Mouse (Mus musculus): ENCODE data around the gene Cadps2. TPM values are rescaled to one million over a fixed set of nuclear protein-coding genes. Genes with fewer than 3 reads are reported as not detected.

Cadps2 gene
- polyA plus RNA-seq, 2 experiments: 2.6 TPM

GRCm38 (mm10) chr6:23356141-23356540 lies 483.1 kb downstream of the Cadps2 start:
- ATAC-seq (ENCODE audit: low FRiP score, low read depth): no peak
- H3K4me3 ChIP-seq (replicated peaks; ENCODE audit: low read length): no peak overlapping the region
- no peak for TF ChIP-seq POLR2A (IDR thresholded peaks at IDR 0.05; ENCODE audit: borderline replicate concordance, extremely low read depth, insufficient read depth, insufficient read length)
- DNase-seq (ENCODE audit: low spot score): no peak
- no peak overlapping the region for H3K27ac ChIP-seq (replicated peaks; ENCODE audit: low read depth, low read length)
- H3K4me1 ChIP-seq (ENCODE audit: control insufficient read depth, insufficient read depth, low read length): no peaks in the 10 kb centered on the region
- H3K27me3 ChIP-seq (ENCODE audit: control insufficient read depth, insufficient read depth, low read length): no peaks in the 10 kb centered on the region
- no peaks in the 10 kb centered on the region for H3K9me3 ChIP-seq (ENCODE audit: control insufficient read depth, low read length)
- 49% methylated on average over 4 of the region's 4 CpGs for WGBS
- H3K9ac ChIP-seq (ENCODE audit: low read depth, low read length, severe bottlenecking): no peak overlapping the region
- H3K36me3 ChIP-seq (ENCODE audit: control insufficient read depth, insufficient read depth, low read length): no peaks in the 10 kb centered on the region
- H3K4me2 ChIP-seq (replicated peaks; ENCODE audit: low read depth, low read length, severe bottlenecking): no peak overlapping the region

- ATAC-seq (ENCODE audit: low FRiP score, low read depth) (no peak), DNase-seq (ENCODE audit: low spot score) (no peak)
- Histone ChIP-seq H3K4me2 (replicated peaks; ENCODE audit: low read depth, low read length, severe bottlenecking) (no peak overlapping the region), H3K4me3 (replicated peaks; ENCODE audit: low read length) (no peak overlapping the region), H3K9ac (ENCODE audit: low read depth, low read length, severe bottlenecking) (no peak overlapping the region), H3K9me3 (ENCODE audit: control insufficient read depth, low read length) (no peaks in the 10 kb centered on the region), H3K36me3 (ENCODE audit: control insufficient read depth, insufficient read depth, low read length) (no peaks in the 10 kb centered on the region), H3K27me3 (ENCODE audit: control insufficient read depth, insufficient read depth, low read length) (no peaks in the 10 kb centered on the region), H3K27ac (replicated peaks; ENCODE audit: low read depth, low read length) (no peak overlapping the region), H3K4me1 (ENCODE audit: control insufficient read depth, insufficient read depth, low read length) (no peaks in the 10 kb centered on the region)
- TF ChIP-seq POLR2A (IDR thresholded peaks at IDR 0.05; ENCODE audit: borderline replicate concordance, extremely low read depth, insufficient read depth, insufficient read length): no peak
- WGBS: 4% methylated on average over 7 of the region's 7 CpGs
Observed at GRCm38 (mm10) chr6:23353480-23353879, 485.7 kb downstream of the Cadps2 start.

GRCm38 (mm10) chr6:23337411-23338063 lies 501.7 kb downstream of the Cadps2 start:
- H3K27ac ChIP-seq (replicated peaks; ENCODE audit: low read depth, low read length): no peak overlapping the region
- TF ChIP-seq POLR2A (IDR thresholded peaks at IDR 0.05; ENCODE audit: borderline replicate concordance, extremely low read depth, insufficient read depth, insufficient read length): no peak
- no peaks in the 10 kb centered on the region for H3K4me1 ChIP-seq (ENCODE audit: control insufficient read depth, insufficient read depth, low read length)
- H3K9me3 ChIP-seq (ENCODE audit: control insufficient read depth, low read length): no peaks in the 10 kb centered on the region
- 73% methylated on average over 7 of the region's 7 CpGs for WGBS
- no peak overlapping the region for H3K9ac ChIP-seq (ENCODE audit: low read depth, low read length, severe bottlenecking)
- no peaks in the 10 kb centered on the region for H3K27me3 ChIP-seq (ENCODE audit: control insufficient read depth, insufficient read depth, low read length)
- H3K4me2 ChIP-seq (replicated peaks; ENCODE audit: low read depth, low read length, severe bottlenecking): no peak overlapping the region
- ATAC-seq (ENCODE audit: low FRiP score, low read depth) (no peak), DNase-seq (ENCODE audit: low spot score) (no peak)
- no peak overlapping the region for H3K4me3 ChIP-seq (replicated peaks; ENCODE audit: low read length)
- no peaks in the 10 kb centered on the region for H3K36me3 ChIP-seq (ENCODE audit: control insufficient read depth, insufficient read depth, low read length)

GRCm38 (mm10) chr6:23314945-23315344 lies 524.3 kb downstream of the Cadps2 start:
- Histone ChIP-seq H3K4me3 (replicated peaks; ENCODE audit: low read length) (no peak overlapping the region), H3K27ac (replicated peaks; ENCODE audit: low read depth, low read length) (no peak overlapping the region), H3K4me1 (ENCODE audit: control insufficient read depth, insufficient read depth, low read length) (no peaks in the 10 kb centered on the region), H3K4me2 (replicated peaks; ENCODE audit: low read depth, low read length, severe bottlenecking) (no peak overlapping the region), H3K36me3 (ENCODE audit: control insufficient read depth, insufficient read depth, low read length) (no peaks in the 10 kb centered on the region), H3K9me3 (ENCODE audit: control insufficient read depth, low read length) (no peaks in the 10 kb centered on the region), H3K27me3 (ENCODE audit: control insufficient read depth, insufficient read depth, low read length) (no peaks in the 10 kb centered on the region), H3K9ac (ENCODE audit: low read depth, low read length, severe bottlenecking) (no peak overlapping the region)
- TF ChIP-seq POLR2A (IDR thresholded peaks at IDR 0.05; ENCODE audit: borderline replicate concordance, extremely low read depth, insufficient read depth, insufficient read length): no peak
- WGBS: 74% methylated on average over 8 of the region's 8 CpGs
- DNase-seq (ENCODE audit: low spot score) (no peak), ATAC-seq (ENCODE audit: low FRiP score, low read depth) (no peak)

GRCm38 (mm10) chr6:23314291-23314690 lies 524.9 kb downstream of the Cadps2 start:
- Histone ChIP-seq H3K9ac (ENCODE audit: low read depth, low read length, severe bottlenecking) (no peak overlapping the region), H3K9me3 (ENCODE audit: control insufficient read depth, low read length) (no peaks in the 10 kb centered on the region), H3K27ac (replicated peaks; ENCODE audit: low read depth, low read length) (no peak overlapping the region), H3K4me2 (replicated peaks; ENCODE audit: low read depth, low read length, severe bottlenecking) (no peak overlapping the region), H3K36me3 (ENCODE audit: control insufficient read depth, insufficient read depth, low read length) (no peaks in the 10 kb centered on the region), H3K4me1 (ENCODE audit: control insufficient read depth, insufficient read depth, low read length) (no peaks in the 10 kb centered on the region), H3K27me3 (ENCODE audit: control insufficient read depth, insufficient read depth, low read length) (no peaks in the 10 kb centered on the region), H3K4me3 (replicated peaks; ENCODE audit: low read length) (no peak overlapping the region)
- DNase-seq (ENCODE audit: low spot score): no peak
- 68% methylated on average over 5 of the region's 5 CpGs for WGBS
- no peak for ATAC-seq (ENCODE audit: low FRiP score, low read depth)
- TF ChIP-seq POLR2A (IDR thresholded peaks at IDR 0.05; ENCODE audit: borderline replicate concordance, extremely low read depth, insufficient read depth, insufficient read length): no peak

Measured in limb, embryonic 14.5 days (tissue).